Mouse (Mus musculus) neural tube, embryonic 14.5 days (tissue): ENCODE measurements around the gene Gpr26. TPM values are rescaled to one million over a fixed set of nuclear protein-coding genes. Genes with fewer than 3 reads are reported as not detected.

Experiments used
- ATAC-seq: fragments of 200-750 bp; cut with Nextera tagmentation; 2 replicates; pipeline ENCODE4 v1.8.0; 2017; ENCODE audit warnings: low read depth, mild to moderate bottlenecking, moderate TSS enrichment, moderate library complexity
- H3K27ac ChIP-seq: fragments of 300-500 bp; sonication (generic); 2 replicates; pipeline ENCODE4 v1.5.1; 2014; ENCODE audit warnings: low read depth, mild to moderate bottlenecking, control low read depth, low read length, moderate library complexity, mixed read lengths
- H3K27me3 ChIP-seq: fragments of 300-500 bp; sonication (generic); 2 replicates; pipeline ENCODE4 v1.6.1; 2014; ENCODE audit warnings: low read length; ENCODE audit not compliant: control insufficient read depth, insufficient read depth
- H3K36me3 ChIP-seq: fragments of 300-500 bp; sonication (generic); 2 replicates; pipeline ENCODE4 v1.6.1; 2014; ENCODE audit warnings: low read length, mixed read lengths; ENCODE audit not compliant: control insufficient read depth, insufficient read depth
- H3K4me1 ChIP-seq: fragments of 300-500 bp; sonication (generic); 2 replicates; pipeline ENCODE4 v1.6.1; 2014; ENCODE audit warnings: low read length; ENCODE audit not compliant: control insufficient read depth, insufficient read depth
- H3K4me2 ChIP-seq: fragments of 300-500 bp; sonication (generic); 2 replicates; pipeline ENCODE4 v1.6.1; 2014; ENCODE audit warnings: mild to moderate bottlenecking, low read depth, low read length, control low read depth
- H3K4me3 ChIP-seq: fragments of 300-500 bp; sonication (generic); 2 replicates; pipeline ENCODE4 v1.5.1; 2014; ENCODE audit warnings: low read depth, low read length, control low read depth, mixed read lengths
- H3K9ac ChIP-seq: fragments of 300-500 bp; sonication (generic); replicated peaks from 2 replicates; pipeline ENCODE4 v1.6.1; 2014; ENCODE audit warnings: low read depth, mild to moderate bottlenecking, control low read depth, low read length, mixed read lengths
- H3K9me3 ChIP-seq: fragments of 300-500 bp; sonication (generic); 2 replicates; pipeline ENCODE4 v1.6.1; 2016; ENCODE audit warnings: low read length; ENCODE audit not compliant: control insufficient read depth
- WGBS: fragments of 180-500 bp; shearing (Covaris S2); extraction: QIAGEN DNeasy Blood & Tissue Kit; methylation state at CpG from one replicate; pipeline ENCODE4 v1.1.7; 2014; 5-methylcytosine and 5-hydroxymethylcytosine counted together
- polyA plus RNA-seq: library from polyadenylated mRNA; unstranded; fragments of >200 nt; fragmentation: Nextera tagmentation; extraction: Ambion mirVana; gene quantifications from 2 replicates; pipeline ENCODE4 v1.2.1, GENCODE M21; 2014

Gpr26 gene
- polyA plus RNA-seq, 1 experiment from 2014 or later, result 4.1 TPM

GRCm38 (mm10) chr7:132012969-132013679, 46.9 kb downstream of the Gpr26 start:
- Histone ChIP-seq H3K9me3 (no peaks in the 10 kb centered on the region), H3K4me3 (no peak overlapping the region), H3K4me2 (no peak overlapping the region), H3K36me3 (no peaks in the 10 kb centered on the region), H3K4me1 (peaks cover 3% of the 10 kb centered on the region), H3K27me3 (no peaks in the 10 kb centered on the region), H3K27ac (no peak overlapping the region), H3K9ac (no peak overlapping the region)
- 5% methylated on average over 1 of the region's 1 CpGs for WGBS
- ATAC-seq, result peak; percentile 74; the same call in 1 of the 2 replicates

GRCm38 (mm10) chr7:132013970-132014369, 47.7 kb downstream of the Gpr26 start:
- Histone ChIP-seq H3K9me3 (no peaks in the 10 kb centered on the region), H3K4me1 (peaks cover 3% of the 10 kb centered on the region), H3K4me2 (no peak overlapping the region), H3K4me3 (no peak overlapping the region), H3K27ac (no peak overlapping the region), H3K27me3 (no peaks in the 10 kb centered on the region), H3K36me3 (no peaks in the 10 kb centered on the region), H3K9ac (no peak overlapping the region)
- ATAC-seq, result no peak
- WGBS, result 80% methylated on average over 5 of the region's 5 CpGs

- Histone ChIP-seq H3K9me3 (no peaks in the 10 kb centered on the region), H3K27ac (no peak overlapping the region), H3K4me3 (no peak overlapping the region), H3K4me2 (no peak overlapping the region), H3K4me1 (peaks cover 3% of the 10 kb centered on the region), H3K27me3 (no peaks in the 10 kb centered on the region), H3K36me3 (no peaks in the 10 kb centered on the region), H3K9ac (no peak overlapping the region)
- ATAC-seq, result no peak
- 8% methylated on average over 3 of the region's 3 CpGs for WGBS
Measured at GRCm38 (mm10) chr7:132015193-132015592, 48.9 kb downstream of the Gpr26 start.

GRCm38 (mm10) chr7:132015933-132016332, 49.7 kb downstream of the Gpr26 start:
- no peak overlapping the region for H3K4me3 ChIP-seq
- peaks cover 3% of the 10 kb centered on the region for H3K4me1 ChIP-seq
- H3K27ac ChIP-seq, result no peak overlapping the region
- WGBS, result 67% methylated on average over 3 of the region's 3 CpGs
- H3K4me2 ChIP-seq, result no peak overlapping the region
- no peak for ATAC-seq
- no peak overlapping the region for H3K9ac ChIP-seq
- H3K27me3 ChIP-seq, result no peaks in the 10 kb centered on the region
- no peaks in the 10 kb centered on the region for H3K36me3 ChIP-seq
- no peaks in the 10 kb centered on the region for H3K9me3 ChIP-seq

DNA sequence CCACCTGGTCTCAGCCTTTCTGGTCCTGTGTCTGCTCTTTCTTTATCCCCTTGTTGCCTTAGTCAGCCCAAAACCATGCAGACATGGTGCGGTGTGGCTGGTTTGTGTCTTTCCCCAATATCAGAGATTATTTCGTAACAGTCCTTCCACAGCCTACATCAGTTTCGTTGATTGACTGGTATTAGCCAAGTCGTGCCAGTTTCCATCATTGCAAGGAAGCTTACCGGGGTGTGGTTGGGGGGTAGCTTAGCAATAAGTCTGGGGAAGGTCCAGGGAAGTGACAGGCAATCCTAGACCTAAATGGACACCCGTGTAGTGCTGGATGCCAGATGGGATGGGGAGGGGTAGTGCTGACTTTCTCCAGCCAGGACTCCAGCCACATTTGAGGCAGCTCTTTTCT, 59.3 kb downstream of the Gpr26 start:
- Histone ChIP-seq H3K9me3 (no peaks in the 10 kb centered on the region), H3K4me2 (no peak overlapping the region), H3K27me3 (no peaks in the 10 kb centered on the region), H3K27ac (no peak overlapping the region), H3K36me3 (no peaks in the 10 kb centered on the region), H3K9ac (no peak overlapping the region), H3K4me1 (no peaks in the 10 kb centered on the region), H3K4me3 (no peak overlapping the region)
- WGBS, result 74% methylated on average over 6 of the region's 6 CpGs
- no peak for ATAC-seq

GRCm38 (mm10) chr7:132026671-132027070, 60.4 kb downstream of the Gpr26 start:
- H3K9me3 ChIP-seq, result no peaks in the 10 kb centered on the region
- ATAC-seq, result no peak
- WGBS, result 76% methylated on average over 6 of the region's 6 CpGs
- no peaks in the 10 kb centered on the region for H3K4me1 ChIP-seq
- no peak overlapping the region for H3K9ac ChIP-seq
- H3K4me3 ChIP-seq, result no peak overlapping the region
- H3K4me2 ChIP-seq, result no peak overlapping the region
- no peak overlapping the region for H3K27ac ChIP-seq
- H3K36me3 ChIP-seq, result no peaks in the 10 kb centered on the region
- H3K27me3 ChIP-seq, result no peaks in the 10 kb centered on the region

DNA sequence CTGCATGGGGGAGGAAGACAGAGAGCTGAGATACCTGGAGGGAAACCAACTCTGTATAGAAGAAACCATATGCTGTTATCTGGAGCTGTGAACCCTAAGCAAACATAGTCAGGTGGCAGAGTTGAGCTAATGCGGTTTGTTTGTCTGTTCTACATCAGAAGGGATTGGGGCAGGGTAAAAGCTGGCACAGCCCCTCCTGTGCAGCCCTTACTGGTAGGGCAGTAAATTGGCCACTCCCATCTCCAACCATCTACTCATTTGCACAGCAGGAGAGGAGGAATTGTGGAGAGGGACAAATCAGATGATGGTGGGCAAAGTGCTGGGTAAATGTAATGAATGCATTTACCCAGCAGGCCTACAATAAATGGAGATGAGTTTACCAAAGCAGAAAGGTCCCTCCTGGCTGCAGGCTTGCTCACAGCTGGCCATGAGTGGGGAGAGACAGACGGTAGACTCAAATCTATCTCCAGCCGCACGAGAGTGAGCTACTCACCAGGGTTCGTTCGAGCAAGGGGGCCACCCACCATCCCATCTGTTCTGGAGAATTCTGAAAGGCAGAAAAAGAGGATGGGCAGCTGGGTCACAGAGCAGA, 65.8 kb downstream of the Gpr26 start:
- Histone ChIP-seq H3K4me1 (0 out of 2 replicates have a peak, but pooled peaks cover 5% of the 10 kb centered on the region), H3K27ac (no peak overlapping the region), H3K36me3 (no peaks in the 10 kb centered on the region), H3K9ac (no peak overlapping the region), H3K9me3 (no peaks in the 10 kb centered on the region), H3K4me3 (no peak overlapping the region), H3K4me2 (no peak overlapping the region), H3K27me3 (no peaks in the 10 kb centered on the region)
- ATAC-seq, result no peak
- 10% methylated on average over 6 of the region's 6 CpGs for WGBS

Other genes starting within 250 kb of the Gpr26 start
- 0.79 and 2.4 TPM in 2 replicates for gene Cpxm2, start 188.3 kb downstream of the Gpr26 start, polyA plus RNA-seq